Mouse (Mus musculus): ENCODE data around the gene Anapc11.

GRCm38 (mm10) chr11:120612763-120613162 is 14.5 kb downstream of the Anapc11 start:
- TF ChIP-seq EP300 (IDR thresholded peaks at IDR 0.05; ENCODE audit: insufficient read depth, low read depth, low read length) = no peak
- peak; percentile 92 for TF ChIP-seq CTCF (IDR thresholded peaks at IDR 0.05; ENCODE audit: low read depth, low read length)
- no peak for TF ChIP-seq POLR2A (IDR thresholded peaks at IDR 0.05; ENCODE audit: insufficient read depth, low read length)

All from ES-Bruce4 (cell line).